Mouse (Mus musculus): ENCODE data around the gene Ncam2.

The Ncam2 gene

DNA sequence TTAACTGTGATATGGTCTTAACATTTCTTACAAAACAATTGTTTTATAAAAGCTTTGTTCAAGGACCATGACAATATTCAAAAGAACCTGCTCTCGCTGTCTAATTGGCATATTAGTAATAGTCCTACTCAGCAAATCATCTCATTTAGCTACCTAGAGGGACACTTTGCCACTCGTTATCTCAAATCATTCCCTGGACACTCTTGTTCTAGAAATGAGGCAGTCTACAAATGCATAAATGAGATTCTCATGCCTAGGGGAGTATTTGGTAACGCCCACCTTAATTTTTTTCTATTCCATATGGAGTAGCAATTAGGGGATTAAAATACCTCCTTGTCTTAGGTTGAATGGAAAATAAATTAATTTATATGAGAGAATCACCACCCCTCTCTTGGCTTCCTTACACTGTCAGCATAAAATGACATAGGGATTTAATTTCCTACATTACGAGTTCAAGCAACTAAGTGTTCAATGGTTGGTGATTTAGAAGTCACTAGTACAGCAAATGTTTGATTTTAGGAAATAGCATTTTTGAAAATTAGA, 387.1 kb downstream of the Ncam2 start:
- no peak for DNase-seq (ENCODE audit: extremely low spot score, low read depth, low spot score)

DNA sequence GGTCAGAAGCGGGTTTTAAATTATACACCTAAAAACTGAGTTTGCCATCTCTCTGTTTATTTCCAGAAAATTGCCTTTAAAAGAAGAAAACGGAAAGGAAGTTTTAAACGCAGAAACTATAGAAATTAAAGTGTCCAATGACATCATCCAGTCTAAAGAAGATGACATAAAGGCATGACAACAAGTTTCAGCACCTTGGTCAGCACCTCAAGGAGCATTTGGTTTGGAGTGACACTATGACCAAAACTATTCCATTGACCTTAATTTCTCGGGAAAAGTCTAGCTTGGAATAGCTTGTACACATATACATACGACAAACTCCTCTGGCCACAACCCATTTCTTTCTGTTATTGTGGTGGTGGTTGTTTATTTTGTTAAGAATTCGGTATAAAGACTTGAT, 422.8 kb downstream of the Ncam2 start:
- DNase-seq (ENCODE audit: extremely low spot score, low read depth, low spot score) = peak; percentile 37

DNA sequence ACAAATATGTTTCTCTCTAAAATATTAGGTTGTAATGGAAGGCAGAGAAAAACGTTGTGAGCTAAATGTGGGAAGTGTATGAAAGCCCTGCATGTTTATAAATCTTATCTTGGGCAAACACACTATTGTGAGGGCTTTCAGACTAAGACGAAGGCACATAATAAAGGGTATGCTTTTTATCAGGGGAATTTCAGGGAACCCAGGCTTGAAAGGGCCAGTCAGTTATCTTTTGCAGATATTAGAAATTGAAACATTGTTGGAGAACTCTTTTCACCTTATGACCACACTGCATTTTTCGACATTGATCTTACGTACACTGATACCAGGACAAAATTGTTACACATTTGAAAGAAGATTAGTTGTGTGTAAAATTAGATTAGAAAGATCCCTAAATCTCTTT, 423.3 kb downstream of the Ncam2 start:
- no peak for DNase-seq (ENCODE audit: extremely low spot score, low read depth, low spot score)

DNA sequence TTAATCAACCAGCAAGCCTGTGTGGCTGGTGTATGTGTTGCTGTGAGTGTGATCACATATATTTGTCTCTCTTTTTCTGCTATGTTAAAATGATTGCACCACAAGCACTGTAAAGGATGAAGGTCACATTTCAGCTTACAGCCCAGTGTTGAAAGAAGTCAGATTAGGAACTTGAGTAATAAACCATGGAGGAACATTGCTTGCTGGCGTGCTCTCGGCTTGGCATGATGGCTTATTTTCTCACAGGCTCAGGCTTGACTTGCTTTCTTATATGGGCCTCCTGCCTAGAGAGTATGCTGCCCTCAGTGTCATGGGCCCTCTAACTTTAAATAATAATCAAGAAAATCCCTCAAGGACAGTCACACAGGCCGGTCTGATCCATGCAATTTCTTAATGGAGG, 449.8 kb downstream of the Ncam2 start:
- DNase-seq (ENCODE audit: extremely low spot score, low read depth, low spot score) = no peak

DNA sequence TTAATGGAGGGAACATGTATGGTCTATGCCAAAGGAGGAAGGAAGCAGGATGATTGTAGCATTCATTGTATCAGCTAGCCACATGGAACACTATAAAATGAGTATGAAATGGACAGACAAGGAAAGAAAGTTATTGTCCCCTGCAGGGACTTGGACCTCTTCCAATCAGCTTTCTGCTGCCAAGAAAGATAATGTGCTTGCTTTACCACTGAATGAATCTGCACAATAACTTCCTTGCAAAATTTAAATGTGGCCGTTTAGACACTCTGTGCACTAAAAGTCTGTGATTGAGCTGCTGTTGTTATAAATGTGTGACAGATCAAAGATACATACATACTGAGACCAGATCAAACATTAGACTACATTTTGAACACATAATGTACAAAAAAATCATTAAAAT, 451.1 kb downstream of the Ncam2 start:
- no peak for DNase-seq (ENCODE audit: extremely low spot score, low read depth, low spot score)

DNA sequence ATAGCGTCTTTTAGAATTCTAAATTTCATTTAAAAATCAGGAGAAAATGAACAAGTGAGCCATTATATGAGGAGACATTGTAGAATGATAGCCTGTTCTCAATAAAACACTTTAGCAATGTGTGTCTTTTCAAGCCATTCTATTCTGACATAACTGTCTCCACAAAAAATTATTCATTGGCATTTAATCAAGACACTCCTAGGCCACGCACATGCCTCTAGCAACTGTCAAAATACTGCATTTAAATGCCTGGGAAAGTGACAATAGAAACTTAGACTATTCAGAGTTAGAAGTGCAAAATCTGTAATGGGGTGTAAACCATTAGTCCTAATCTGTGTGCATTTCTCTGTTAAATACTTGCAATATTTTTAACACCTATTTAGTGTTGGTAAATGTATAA, 456.1 kb downstream of the Ncam2 start:
- DNase-seq (ENCODE audit: extremely low spot score, low read depth, low spot score) = no peak

DNA sequence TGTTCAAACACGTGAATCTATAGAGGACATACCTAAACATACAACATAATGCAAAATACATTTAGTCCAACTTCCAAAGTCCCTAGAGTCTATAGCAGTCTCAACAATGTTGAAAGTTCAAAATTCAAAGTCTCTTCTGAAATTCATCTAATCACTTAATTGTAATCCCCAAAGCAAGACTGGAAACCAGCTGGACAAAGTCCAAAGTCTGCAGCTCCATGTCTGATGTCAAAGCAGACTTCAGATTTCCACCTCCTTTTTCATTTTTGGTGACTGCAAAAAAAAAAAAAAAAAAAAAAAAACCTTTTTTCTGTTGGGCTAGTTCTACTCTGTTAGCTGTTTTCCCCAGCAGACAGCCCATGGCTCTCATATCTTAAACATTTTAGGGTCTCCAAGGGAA, 473.4 kb downstream of the Ncam2 start:
- DNase-seq (ENCODE audit: extremely low spot score, low read depth, low spot score) = no peak

DNA sequence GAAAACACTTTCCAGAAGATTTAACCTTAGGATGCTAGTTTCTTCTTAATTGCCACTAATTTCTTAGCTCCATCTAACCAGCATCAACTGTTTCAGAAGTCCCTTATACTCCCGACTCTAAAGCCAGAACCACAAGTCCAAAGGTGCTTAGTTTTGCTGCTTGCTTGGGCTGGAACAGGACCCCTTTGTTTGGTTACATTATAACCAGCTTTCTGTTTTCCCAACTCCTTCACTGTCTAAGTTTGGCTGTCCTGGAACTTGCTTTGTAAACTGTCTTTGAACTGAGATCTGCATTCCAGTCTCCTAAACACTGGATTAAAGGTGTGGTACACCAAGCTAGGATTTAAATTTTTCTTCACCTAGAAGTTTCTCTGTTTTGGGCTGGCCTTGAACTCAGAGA, 475.0 kb downstream of the Ncam2 start:
- no peak for DNase-seq (ENCODE audit: extremely low spot score, low read depth, low spot score)
